ENCODE assay signal across 7 mouse cellular contexts in the genomic region with DNA sequence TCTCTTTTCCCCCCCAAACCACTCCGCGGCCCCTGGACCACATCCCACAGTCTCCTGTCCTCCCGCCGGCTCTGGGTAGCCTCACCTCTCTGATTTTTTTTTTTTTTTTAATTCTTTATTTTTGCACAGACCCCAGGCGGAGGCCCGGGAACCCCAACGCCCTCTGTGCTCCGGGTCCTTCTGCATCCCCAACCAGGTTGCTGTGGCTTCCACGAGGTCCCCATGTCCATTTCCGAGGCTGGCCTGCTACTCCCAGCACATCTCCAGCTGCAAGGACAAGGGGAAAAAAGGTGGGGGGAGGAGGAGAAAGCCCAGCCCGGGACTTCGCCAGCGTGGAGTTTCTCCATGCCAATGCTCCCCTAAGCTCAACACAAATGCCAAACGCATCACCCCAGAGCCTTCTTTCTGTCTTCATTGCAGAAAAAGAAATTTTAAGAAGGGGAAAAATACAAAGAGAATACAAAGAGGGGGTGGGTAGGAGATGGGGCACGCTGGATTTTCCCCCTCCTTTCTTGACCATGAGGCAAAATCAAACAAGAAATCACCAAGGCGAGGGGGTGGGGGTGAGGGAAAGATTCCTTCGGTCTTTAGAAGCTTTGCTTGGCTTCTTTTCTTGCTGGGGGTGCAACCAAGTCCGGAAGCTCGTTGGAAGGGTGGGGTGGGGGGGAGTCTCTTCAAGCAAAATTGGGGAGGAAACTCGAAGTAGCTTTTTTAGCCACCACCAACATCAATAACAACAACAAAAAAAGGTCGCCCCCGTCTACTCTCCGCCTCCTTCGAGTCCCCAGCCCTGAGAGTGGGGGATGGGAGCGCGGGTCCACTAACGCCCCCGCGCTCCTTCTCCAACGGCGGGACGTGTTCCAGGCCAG. TPM values are rescaled to one million over a fixed set of nuclear protein-coding genes. Genes with fewer than 3 reads are reported as not detected.
DNase-seq lines count a peak whose midpoint lies in the region; ATAC-seq lines count a peak whose summit lies in the region.

No protein-coding gene starts in this region.

- no peak for ATAC-seq in intestine, embryonic 15.5 days
- no peak for ATAC-seq in midbrain, embryonic 13.5 days

- peak overlapping the region; percentile 100 for H3K27ac ChIP-seq in intestine, embryonic 15.5 days
- peak overlapping the region; percentile 99 for H3K27ac ChIP-seq in limb, embryonic 10.5 days
- H3K27ac ChIP-seq in midbrain, embryonic 13.5 days, result peak overlapping the region; percentile 100

- peak overlapping the region; percentile 65 for H3K4me2 ChIP-seq in intestine, embryonic 15.5 days (replicated peaks)
- peak overlapping the region; percentile 54 for H3K4me2 ChIP-seq in midbrain, embryonic 13.5 days (replicated peaks)

- H3K9ac ChIP-seq in intestine, embryonic 15.5 days, result peak overlapping the region; percentile 98
- peak overlapping the region; percentile 100 for H3K9ac ChIP-seq in midbrain, embryonic 13.5 days (replicated peaks)

- peak overlapping the region; percentile 93 for H3K4me3 ChIP-seq in intestine, embryonic 15.5 days (replicated peaks)
- H3K4me3 ChIP-seq in limb, embryonic 10.5 days, result peak overlapping the region; percentile 99
- peak overlapping the region; percentile 100 for H3K4me3 ChIP-seq in midbrain, embryonic 13.5 days (replicated peaks)

- H3K9me3 ChIP-seq in intestine, embryonic 15.5 days, result no peaks in the 10 kb centered on the region
- no peaks in the 10 kb centered on the region for H3K9me3 ChIP-seq in limb, embryonic 10.5 days (replicated peaks)
- no peaks in the 10 kb centered on the region for H3K9me3 ChIP-seq in midbrain, embryonic 13.5 days

- H3K27me3 ChIP-seq in intestine, embryonic 15.5 days (replicated peaks), result no peaks in the 10 kb centered on the region
- no peaks in the 10 kb centered on the region for H3K27me3 ChIP-seq in limb, embryonic 10.5 days (ENCODE audit: low read depth, poor library complexity, severe bottlenecking)
- H3K27me3 ChIP-seq in midbrain, embryonic 13.5 days, result no peaks in the 10 kb centered on the region

- peaks cover 10% of the 10 kb centered on the region; the same call in 1 of the 2 replicates for H3K4me1 ChIP-seq in intestine, embryonic 15.5 days (replicated peaks)
- H3K4me1 ChIP-seq in limb, embryonic 10.5 days, result peaks cover 30% of the 10 kb centered on the region
- H3K4me1 ChIP-seq in midbrain, embryonic 13.5 days (replicated peaks), result peaks cover 35% of the 10 kb centered on the region

- DNase-seq in adrenal gland, adult 2 months, result peak; percentile 72
- DNase-seq in cerebellum, postnatal 14 days, result peak; percentile 72 to 81
- peak; percentile 68 for DNase-seq in gastrocnemius, postnatal 10 days
- peak; percentile 77 for DNase-seq in limb, embryonic 10.5 days (ENCODE audit: low spot score)
- DNase-seq in telencephalon, adult 2 months (ENCODE audit: low read depth, low spot score), result peak; percentile 26

- under 1% methylated on average over 32 of the region's 32 CpGs for WGBS in intestine, embryonic 15.5 days
- under 1% methylated on average over 32 of the region's 32 CpGs for WGBS in limb, embryonic 10.5 days
- 0% methylated on average over 31 of the region's 32 CpGs for WGBS in midbrain, embryonic 13.5 days

- no peaks in the 10 kb centered on the region for H3K36me3 ChIP-seq in intestine, embryonic 15.5 days
- peaks cover 26% of the 10 kb centered on the region for H3K36me3 ChIP-seq in limb, embryonic 10.5 days
- H3K36me3 ChIP-seq in midbrain, embryonic 13.5 days, result peaks cover 6% of the 10 kb centered on the region; the same call in 1 of the 2 replicates

RNA-seq across cellular contexts. Expression of a gene that starts 2.7 kb away (rescaled TPM):
- total RNA-seq in adrenal gland, adult 2 months (2021), result 10 to 100 TPM; 14.3 to 27.9 TPM
- polyA plus RNA-seq in adrenal gland, adult 2 months (2012; rRNA removed), result 39.9 and 45.9 TPM in 2 replicates
- 10 to 100 TPM; 23.8 to 37.5 TPM for total RNA-seq in gastrocnemius, postnatal 10 days (2021)
- 32.2 and 38.7 TPM in 2 replicates for polyA plus RNA-seq in intestine, embryonic 15.5 days (2015; fragmentation: Nextera tagmentation; extraction: Ambion mirVana)
- 53.9 and 72.0 TPM in 2 replicates for polyA plus RNA-seq in limb, embryonic 10.5 days (2016; fragmentation: Nextera tagmentation; extraction: Ambion mirVana)
- 193 and 239 TPM in 2 replicates for polyA plus RNA-seq in midbrain, embryonic 13.5 days (2015; fragmentation: Nextera tagmentation; extraction: Ambion mirVana)

Comparison
In these comparisons a context has a peak if more than half of its experiments do, and no peak if none do; other contexts are left out.
1. DNase-seq: peak in every context shown above with its lines; median percentile 77 in limb, embryonic 10.5 days; 76 in cerebellum, postnatal 14 days; 72 in adrenal gland, adult 2 months; 68 in gastrocnemius, postnatal 10 days; 26 in telencephalon, adult 2 months.